Mouse (Mus musculus) natural killer cell, adult 2 months (primary cell): ENCODE measurements around the gene Nudc.

Source experiments
- DNase-seq, 2 experiments: peaks; one replicate each; pipeline ENCODE4 v3.0.0; 2022; ENCODE audit warnings: low spot score in 2 of 2

Gene Nudc

DNA sequence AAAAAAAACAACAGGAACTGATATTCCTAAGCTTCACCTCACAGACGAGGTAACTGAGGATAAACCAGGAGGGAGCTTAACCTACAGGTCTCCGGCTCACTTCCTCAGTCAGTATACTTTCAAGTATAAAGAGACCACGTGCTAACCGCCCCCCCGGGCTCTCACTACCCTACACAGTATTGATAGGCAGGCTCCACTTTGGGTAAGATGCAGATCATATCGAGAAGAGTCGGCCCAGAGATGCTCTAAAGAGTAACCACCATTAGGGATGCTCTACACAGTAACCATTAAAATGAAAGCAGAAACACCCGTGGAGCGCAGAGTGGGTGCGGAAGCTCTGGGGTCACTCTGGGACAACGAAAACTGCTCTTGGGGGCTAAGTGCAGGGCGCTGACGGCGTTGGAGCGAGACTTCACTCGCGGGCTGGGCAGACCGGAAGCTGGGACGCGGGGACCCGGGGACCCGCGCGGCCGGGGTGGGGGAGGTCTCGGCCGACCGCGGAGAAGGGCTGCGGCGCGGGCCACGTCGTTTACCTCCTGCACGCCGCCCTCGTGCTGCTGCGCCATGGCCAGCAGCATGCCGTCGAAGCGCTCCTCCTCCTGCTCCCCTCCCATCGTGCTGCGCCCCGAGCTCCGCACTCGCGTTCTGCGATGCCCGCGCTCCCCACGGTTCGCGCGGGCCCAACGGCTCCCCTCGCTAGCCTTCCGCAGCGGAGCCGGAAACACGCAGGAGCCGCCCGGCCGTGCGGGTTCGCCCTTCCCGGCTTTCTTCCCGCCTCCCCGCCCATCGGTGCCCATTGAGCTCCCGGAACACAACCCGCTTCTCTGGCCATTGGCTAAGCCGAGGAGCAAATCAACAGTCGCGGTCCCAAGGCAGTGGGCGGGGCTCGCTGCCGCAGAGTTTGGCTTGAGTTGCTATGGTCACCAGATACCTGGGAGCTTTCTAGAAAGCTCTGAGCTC is at the start of gene Nudc:
Gene Nudc (minus strand): TSS at position 725 of the 960 bp plus-strand sequence.
- DNase-seq, result peak; percentile 92 to 93

DNA sequence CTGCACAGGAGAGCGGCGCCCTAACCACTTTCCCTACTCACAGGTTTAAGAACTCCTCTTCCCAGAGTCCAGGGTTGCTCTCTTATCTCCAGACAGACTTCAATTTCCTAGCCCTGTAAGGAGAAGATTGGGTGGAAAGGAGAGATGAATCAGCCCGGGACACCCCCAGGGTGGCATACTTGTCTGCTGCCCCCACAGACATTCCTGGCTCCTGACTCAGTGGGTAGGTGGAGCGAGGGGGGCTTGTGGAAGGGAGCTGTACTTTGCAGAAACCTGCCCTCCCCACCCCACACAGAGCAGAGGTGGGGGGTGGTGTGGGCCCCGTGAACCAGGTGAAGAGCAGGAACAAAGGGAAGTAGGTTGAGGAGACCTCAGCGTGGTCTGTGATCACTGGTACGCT is 49.7 kb upstream of the Nudc start:
- DNase-seq, result no peak

DNA sequence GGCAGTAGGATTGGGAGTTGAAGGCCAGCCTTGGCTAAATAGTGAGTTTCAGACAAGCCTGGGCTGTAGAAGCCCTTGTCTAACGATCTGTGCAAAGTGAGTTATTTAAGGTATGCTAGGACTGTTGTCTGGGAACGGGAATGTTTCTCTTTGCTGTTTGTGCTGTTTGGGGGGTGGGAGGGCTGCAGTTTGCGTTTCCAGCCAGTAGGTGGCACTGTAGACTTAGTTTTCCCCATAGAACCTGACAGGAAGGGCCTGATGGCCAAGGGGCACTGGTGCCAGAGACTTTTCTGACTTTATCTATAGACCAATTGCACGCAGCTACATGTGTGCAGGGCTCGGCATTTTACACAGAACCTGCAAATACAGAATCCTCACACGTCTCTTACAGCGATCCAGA is 46.8 kb upstream of the Nudc start:
- DNase-seq, result peak; percentile 68 to 76

DNA sequence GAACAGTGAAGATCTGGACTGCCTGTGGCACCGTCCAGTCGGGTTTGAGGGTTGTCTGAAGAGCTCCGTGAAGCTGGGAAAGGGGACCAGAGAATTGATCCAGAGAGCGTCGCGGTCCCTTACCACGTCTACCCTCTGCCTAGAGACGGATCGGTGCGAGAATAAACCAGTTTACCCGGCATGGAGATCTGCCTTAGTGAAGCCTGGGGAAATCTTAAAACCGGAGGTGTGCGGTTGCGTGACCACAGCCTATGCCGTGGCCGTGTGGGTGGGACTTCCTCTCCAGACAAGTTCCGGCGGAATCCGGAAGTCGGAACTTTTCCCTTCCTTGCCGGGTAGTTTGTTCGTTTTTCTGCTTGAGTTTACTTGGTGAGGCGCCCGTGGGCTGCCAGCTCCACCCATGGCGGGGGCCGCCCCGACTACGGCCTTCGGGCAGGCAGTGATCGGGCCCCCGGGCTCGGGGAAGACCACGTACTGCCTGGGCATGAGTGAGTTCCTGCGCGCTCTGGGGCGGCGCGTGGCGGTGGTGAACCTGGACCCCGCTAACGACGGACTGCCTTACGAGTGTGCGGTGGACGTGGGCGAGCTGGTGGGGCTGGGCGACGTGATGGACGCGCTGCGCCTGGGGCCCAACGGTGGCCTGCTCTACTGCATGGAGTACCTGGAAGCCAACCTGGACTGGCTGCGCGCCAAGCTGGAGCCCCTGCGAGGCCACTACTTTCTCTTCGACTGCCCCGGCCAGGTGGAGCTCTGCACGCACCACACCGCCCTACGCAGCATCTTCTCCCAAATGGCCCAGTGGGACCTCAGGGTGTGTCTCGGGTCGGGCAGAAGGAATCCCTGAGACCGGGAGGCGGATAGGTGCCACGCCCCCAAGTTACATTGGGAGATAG is 38.5 kb upstream of the Nudc start, which contains the start of gene Gpn2:
Gene Gpn2 (plus strand): TSS at position 304 of the 893 bp plus-strand sequence.
- DNase-seq, result peak; percentile 83 to 85

DNA sequence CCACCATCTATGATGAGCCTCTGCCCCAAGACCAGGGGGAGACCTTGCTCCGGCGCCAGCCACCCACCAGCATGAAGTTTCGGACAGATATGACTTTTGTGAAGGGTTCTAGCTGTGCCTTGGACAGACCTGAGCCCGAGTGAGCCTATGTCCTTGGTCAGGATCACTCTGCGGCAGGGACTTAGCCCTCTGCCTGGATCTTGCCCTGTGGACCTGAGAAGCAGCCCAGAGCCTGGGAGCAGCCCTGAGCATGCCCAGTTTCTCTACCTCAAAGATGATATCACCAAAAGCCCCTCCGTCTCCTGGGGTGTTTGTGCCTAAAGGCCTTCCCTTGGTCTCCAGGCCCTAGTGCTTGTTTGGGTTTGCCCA is 37.9 kb upstream of the Nudc start:
- DNase-seq, result no peak

GRCm38 (mm10) chr4:133577983-133578382 is 32.2 kb upstream of the Nudc start:
- no peak for DNase-seq

DNA sequence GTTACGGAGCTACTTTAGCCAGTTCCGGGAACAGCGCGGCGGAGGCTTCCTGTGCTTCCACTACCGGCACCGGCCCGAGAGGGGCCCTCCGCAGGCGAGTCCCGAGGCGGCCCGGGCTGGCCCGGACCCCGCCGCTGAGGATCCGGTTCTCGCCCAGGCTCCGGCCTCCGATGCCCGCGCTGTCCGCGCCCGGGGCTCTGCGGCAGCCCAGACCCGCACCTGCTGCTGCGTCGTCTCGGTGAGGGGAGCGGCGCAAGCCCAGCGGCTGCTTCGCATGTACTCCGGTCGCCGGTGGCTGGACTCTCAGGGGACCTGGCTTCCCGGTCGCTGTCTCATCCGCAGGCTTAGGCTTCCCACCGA is 29.0 kb upstream of the Nudc start:
- DNase-seq, result no peak

- peak; percentile 87 to 90 for DNase-seq
Observed at GRCm38 (mm10) chr4:133574070-133574842, 28.5 kb upstream of the Nudc start, which contains the start of gene Gpatch3. Gpatch3 (plus strand) TSS chr4:133574745.

DNA sequence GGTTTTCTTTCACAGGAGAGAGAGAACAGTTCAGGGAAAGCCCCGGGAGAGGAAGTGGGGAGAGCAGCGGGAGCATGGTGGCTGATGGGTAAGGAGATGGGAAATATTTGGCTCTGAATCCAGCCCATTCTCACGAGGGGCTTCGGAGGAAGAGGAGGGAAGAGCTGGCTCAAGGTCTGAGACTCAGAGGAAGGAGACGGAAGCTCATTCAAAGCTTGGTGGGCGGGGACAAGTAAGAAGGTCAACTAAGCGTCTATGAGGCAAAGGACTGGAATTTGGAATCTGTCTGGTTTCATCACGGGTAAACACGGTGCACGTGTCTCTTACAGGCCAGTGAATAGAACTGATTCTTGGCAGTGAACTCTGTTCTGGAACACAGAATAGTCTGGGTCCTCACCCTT is 24.3 kb upstream of the Nudc start:
- no peak for DNase-seq

DNA sequence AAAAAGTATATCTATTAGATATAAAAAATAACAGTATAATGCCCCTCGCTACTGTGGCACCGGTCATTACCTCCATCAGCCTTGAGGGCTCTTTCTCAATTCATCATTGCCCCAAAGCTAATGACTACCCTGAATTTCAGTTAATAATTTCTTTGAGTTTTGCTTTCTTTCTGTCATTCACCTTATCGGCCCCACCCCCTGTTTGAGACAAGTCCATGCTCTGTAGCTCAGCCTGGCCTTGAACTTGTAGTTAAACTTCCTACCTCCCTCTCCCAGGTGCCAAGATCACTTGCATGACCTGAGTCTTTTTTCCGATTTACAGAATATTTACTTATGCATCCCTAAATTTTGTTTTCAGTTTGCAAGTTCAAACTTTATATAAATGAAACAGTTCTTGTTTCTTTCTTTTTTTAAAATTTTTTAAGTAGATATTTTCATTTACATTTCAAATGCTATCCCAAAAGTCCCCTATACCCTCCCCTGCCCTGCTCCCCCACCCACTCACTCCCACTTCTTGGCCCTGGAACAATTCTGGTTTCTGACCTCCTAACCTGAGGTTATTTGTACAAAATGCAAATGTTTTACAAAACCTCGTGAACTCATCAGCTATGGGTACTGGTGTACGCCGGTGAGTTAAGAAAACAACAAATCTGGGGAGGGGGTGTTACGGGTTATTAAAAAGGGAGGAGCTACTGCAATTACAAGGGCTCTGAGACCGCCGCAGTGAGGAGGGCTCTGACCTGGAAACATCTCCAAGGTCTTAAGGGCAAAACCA is 23.7 kb upstream of the Nudc start:
- DNase-seq, result no peak

GRCm38 (mm10) chr4:133567251-133567650 is 21.5 kb upstream of the Nudc start:
- DNase-seq, result no peak

GRCm38 (mm10) chr4:133563123-133563571 is 17.4 kb upstream of the Nudc start:
- DNase-seq, result no peak

- DNase-seq, result no peak
Observed at GRCm38 (mm10) chr4:133561622-133562021, 15.8 kb upstream of the Nudc start.

DNA sequence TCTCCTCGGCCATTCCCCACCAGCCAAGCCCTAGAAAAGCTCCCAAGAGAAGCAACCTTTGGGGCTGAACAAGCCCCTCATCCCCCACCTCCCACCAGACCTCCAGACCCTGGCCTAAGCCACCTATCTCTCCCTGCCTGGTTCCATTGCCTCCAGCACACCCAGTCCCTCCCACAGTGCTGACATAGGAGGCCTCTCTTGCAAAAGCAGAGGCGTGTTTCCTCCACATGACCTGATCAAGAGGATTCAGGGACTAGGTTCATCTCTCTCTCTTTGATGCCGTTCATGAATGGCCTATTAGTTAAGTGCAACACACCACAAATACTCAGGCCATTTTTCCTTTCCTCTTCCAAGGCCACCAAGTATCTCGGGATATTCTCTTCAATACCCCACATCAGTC is 14.1 kb upstream of the Nudc start:
- DNase-seq, result no peak

DNA sequence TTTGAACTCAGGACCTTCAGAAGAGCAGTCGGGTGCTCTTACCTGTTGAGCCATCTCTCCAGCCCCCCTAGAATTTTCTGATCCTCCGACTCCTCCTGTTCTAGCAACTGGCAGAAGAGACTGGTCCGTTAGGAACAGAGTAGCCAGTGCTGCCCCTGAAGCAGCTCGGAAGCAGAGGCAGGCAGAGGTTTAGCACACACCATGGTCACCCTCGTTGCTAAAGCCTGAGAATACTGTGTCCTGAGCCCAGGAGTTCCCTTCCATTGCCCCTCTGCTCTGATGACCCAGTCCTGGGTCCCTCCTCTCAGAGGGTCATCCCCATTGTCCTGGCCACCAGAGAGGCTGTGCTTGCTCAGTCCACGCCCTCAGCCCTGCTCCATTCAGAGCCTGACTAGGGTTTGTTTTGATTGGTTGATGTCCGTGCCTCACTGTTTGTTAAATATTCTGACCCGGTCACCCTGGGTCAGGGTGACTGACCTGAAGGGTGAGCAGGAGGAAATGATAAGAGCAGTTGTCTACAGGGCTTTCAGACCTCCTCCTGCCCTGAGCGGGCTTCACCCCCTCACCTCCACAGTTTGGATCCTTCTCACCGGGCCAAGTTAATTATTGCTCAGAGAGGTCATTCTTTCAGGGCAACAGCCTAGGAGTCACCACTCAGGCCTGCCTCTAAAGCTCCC is 11.4 kb upstream of the Nudc start:
- DNase-seq, result no peak

DNA sequence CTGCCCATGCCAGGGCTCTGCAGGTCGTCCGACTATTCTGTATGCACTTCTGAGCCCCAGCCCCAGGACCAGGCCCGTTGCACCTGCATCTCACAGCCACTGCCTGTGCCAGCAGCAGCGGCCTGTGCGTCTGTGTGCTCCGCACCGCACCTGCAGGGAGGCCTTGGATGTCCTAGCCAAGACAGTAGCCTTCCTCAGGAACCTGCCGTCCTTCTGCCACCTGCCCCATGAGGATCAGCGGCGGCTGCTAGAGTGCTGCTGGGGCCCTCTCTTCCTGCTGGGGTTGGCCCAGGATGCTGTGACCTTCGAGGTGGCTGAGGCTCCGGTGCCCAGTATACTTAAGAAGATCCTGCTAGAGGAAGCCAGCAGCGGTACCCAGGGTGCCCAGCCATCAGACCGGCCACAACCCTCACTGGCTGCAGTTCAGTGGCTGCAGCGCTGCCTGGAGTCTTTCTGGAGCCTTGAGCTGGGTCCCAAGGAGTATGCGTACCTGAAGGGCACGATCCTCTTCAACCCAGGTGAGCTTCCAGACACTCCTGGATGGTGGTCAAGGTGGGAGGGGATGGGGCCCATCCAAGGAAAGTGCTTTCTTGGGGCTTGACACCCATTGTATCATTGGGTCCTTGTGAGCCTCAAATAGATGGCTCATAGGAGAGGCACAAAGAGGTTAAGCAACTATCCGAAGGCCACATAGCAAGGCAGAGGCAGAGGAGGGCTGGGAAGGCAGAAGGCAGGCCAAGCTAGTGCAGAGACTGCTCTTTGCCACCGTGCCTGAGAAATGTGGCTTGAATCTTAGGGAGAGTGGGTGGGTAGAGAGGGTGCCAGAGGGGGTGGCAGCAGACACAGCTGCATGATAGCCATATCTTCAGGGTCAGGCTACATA is 7.9 kb upstream of the Nudc start:
- DNase-seq, result no peak

DNA sequence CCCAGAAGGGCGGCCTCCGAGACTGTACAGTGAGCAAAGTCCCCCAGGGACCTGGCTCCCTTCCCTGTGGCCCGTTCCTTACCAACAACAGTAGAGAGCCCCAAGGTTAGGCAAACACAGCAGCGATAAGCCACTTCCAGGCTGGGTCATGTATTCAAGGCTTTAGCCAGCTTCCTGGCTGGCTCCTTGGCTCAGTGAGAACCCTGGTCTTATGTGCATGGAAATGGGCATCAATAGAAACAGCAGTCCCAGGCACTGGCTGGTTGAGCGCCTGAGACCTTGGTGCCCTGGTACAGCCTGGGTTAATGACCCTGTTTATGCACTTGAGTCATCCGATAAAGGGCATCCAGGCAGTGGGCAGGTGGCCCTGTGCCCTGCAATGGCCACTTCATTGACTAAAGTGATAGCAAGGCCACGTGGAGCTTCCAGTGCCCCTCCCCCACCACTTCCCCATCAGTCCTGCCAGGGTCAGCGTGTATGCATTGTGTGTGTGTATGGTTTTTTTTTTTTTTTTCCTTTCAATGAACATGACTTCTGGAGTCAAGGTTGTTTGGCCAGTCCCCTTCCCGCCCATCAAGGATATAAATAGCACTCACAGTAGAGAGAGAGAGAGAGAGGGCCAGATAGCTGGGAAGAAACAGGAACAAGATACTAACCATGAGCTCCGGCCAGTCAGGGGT is 7.1 kb upstream of the Nudc start, which contains the start of gene Nr0b2:
Gene Nr0b2 (plus strand): TSS at position 609 of the 680 bp plus-strand sequence.
- no peak for DNase-seq

- DNase-seq, result no peak
Observed at GRCm38 (mm10) chr4:133552029-133552428, 6.2 kb upstream of the Nudc start.

DNA sequence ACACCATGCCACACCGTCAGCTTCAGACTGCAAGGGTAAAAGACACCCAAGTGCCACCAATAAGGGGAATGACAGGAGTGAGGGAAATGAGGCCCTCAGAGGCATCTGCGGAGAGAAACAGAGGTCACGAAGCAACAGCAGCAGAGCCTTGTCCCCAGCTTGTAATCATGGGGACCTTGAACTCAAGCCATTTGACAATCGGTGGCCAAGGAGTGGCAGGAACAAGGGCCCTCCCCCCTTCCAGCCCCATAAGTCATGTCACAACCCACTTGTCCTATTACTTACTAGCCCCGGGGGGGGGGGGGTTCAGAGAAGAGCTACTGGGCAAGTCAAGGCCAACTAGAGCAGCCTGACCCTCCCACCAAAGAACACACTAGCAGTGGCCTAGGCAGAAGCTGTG is 9.1 kb downstream of the Nudc start:
- no peak for DNase-seq
